Mouse (Mus musculus): ENCODE measurements at regions not wholly inside any gene's neighbourhood (a gene's known extent, or its start where the extent isn't known, plus 50 kb on each side); places are given as distances from the start of the nearest gene placed in this dataset.

DNA sequence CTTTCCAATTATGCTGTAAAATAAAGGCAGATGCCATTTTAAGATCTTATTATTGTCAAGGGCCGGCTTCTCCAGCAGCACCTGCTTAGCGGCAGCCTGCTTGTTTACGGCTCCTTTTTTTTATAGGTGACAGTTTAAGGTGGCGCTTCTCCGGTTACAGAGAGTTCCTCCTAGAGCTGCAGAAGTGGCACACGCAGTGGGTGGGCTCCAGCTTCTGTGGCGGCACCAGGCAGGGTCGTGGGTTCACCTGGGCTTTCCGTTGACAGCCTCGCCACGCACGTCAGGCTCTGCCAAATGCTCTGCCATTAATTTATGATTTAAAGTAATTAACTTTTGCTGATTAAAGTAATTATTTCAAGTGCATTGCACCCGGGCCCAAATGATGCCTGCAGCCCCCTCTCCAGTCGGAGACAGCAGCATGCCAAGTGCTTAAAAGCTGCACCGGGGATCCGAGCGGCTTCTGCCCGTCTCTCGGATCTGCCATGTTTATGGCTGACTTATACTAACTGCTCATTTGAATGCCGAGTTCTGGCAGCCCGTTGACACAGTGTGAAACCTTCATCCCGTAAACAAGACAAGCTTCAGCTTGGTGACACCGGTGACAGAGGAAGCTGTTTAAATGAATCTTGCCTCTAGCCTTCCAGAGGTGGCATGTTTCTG is 291.8 kb upstream of the Mki67 start:
- whole genome bisulfite sequencing, result 32% methylated on average over 23 of the region's 23 CpGs
- Histone ChIP-seq H3K36me3 (replicated peaks; ENCODE audit: control insufficient read depth, insufficient read depth, low read depth, low read length) (no peaks in the 10 kb centered on the region), H3K9ac (replicated peaks; ENCODE audit: low read length) (no peak overlapping the region), H3K4me2 (ENCODE audit: low read depth, low read length) (no peak overlapping the region), H3K4me3 (ENCODE audit: low read depth, low read length) (no peak overlapping the region), H3K4me1 (ENCODE audit: control insufficient read depth, insufficient read depth, low read length) (no peaks in the 10 kb centered on the region; the same call in 1 of the 2 replicates), H3K27ac (replicated peaks; ENCODE audit: low read depth, low read length) (no peak overlapping the region), H3K9me3 (replicated peaks; ENCODE audit: control insufficient read depth, low read length) (no peaks in the 10 kb centered on the region), H3K27me3 (ENCODE audit: control insufficient read depth, insufficient read depth, low read length) (no peaks in the 10 kb centered on the region; the same call in 1 of the 2 replicates)
- ATAC-seq (replicated peaks; ENCODE audit: insufficient number of reproducible peaks, low FRiP score, low TSS enrichment, low read depth) (no peak), DNase-seq (ENCODE audit: low spot score) (no peak)

- Histone ChIP-seq H3K27me3 (ENCODE audit: control insufficient read depth, insufficient read depth, low read length) (no peaks in the 10 kb centered on the region; the same call in 1 of the 2 replicates), H3K36me3 (replicated peaks; ENCODE audit: control insufficient read depth, insufficient read depth, low read depth, low read length) (no peaks in the 10 kb centered on the region), H3K4me2 (ENCODE audit: low read depth, low read length) (no peak overlapping the region), H3K9ac (replicated peaks; ENCODE audit: low read length) (no peak overlapping the region), H3K4me3 (ENCODE audit: low read depth, low read length) (no peak overlapping the region), H3K4me1 (ENCODE audit: control insufficient read depth, insufficient read depth, low read length) (no peaks in the 10 kb centered on the region; the same call in 1 of the 2 replicates), H3K9me3 (replicated peaks; ENCODE audit: control insufficient read depth, low read length) (no peaks in the 10 kb centered on the region), H3K27ac (replicated peaks; ENCODE audit: low read depth, low read length) (no peak overlapping the region)
- no peak for ATAC-seq (replicated peaks; ENCODE audit: insufficient number of reproducible peaks, low FRiP score, low TSS enrichment, low read depth)
- no peak for DNase-seq (ENCODE audit: low spot score)
- 45% methylated on average over 6 of the region's 6 CpGs for WGBS
Measured at GRCm38 (mm10) chr7:136008486-136008885, 292.3 kb upstream of the Mki67 start.

DNA sequence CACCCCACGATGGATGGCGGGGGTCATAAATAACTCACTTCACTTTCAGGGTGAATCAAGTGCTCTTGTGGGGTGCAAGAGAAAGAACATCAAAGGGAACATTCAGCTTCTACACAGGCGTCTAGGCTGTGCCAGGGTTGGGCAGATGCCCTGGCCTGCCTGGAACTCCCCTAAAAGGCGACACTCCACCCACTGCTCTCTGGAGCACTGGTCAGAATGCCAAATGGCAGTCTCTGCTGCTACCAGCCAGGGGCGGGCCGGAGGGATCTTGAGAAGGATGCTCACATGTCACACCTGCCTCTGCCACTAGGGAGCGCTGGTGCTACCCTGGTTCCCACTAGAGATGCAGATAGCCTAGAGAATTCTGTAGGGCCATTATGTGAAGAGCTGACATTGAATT is 293.9 kb upstream of the Mki67 start:
- H3K27me3 ChIP-seq (ENCODE audit: control insufficient read depth, insufficient read depth, low read length), result no peaks in the 10 kb centered on the region; the same call in 1 of the 2 replicates
- 64% methylated on average over 7 of the region's 7 CpGs for WGBS

DNA sequence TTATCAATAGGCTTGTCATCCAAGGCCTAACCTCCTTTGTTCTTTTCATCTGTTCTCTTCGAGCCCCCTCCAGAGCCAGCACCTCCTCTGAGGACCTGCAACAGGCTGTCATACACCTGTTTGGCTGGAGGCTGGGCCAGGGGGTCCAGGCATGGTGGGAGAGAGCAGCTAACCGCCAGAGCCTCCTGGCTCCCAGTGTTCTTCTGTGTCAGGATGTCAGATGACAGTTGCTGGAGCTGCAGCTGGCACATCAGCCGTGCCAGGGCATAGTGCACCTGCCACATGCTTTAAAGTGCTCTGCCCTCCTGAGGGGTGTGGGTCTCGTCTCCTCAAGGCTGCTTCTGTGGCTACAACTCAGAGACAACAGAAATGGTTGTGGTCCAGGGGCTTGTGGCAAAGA is 298.5 kb upstream of the Mki67 start:
- H3K4me2 ChIP-seq (ENCODE audit: low read depth, low read length), result no peak overlapping the region
- no peaks in the 10 kb centered on the region for H3K27me3 ChIP-seq (ENCODE audit: control insufficient read depth, insufficient read depth, low read length)
- no peak overlapping the region for H3K9ac ChIP-seq (replicated peaks; ENCODE audit: low read length)
- H3K9me3 ChIP-seq (replicated peaks; ENCODE audit: control insufficient read depth, low read length), result no peaks in the 10 kb centered on the region
- 52% methylated on average over 4 of the region's 4 CpGs for WGBS
- H3K4me3 ChIP-seq (ENCODE audit: low read depth, low read length), result no peak overlapping the region
- DNase-seq (ENCODE audit: low spot score) (no peak), ATAC-seq (replicated peaks; ENCODE audit: insufficient number of reproducible peaks, low FRiP score, low TSS enrichment, low read depth) (no peak)
- H3K4me1 ChIP-seq (ENCODE audit: control insufficient read depth, insufficient read depth, low read length), result no peaks in the 10 kb centered on the region
- H3K27ac ChIP-seq (replicated peaks; ENCODE audit: low read depth, low read length), result no peak overlapping the region
- H3K36me3 ChIP-seq (replicated peaks; ENCODE audit: control insufficient read depth, insufficient read depth, low read depth, low read length), result no peaks in the 10 kb centered on the region

More for the DNA sequence above, 293.9 kb upstream of the Mki67 start:
- Histone ChIP-seq H3K9ac (replicated peaks; ENCODE audit: low read length) (no peak overlapping the region), H3K4me3 (ENCODE audit: low read depth, low read length) (no peak overlapping the region), H3K4me2 (ENCODE audit: low read depth, low read length) (no peak overlapping the region), H3K27ac (replicated peaks; ENCODE audit: low read depth, low read length) (no peak overlapping the region), H3K36me3 (replicated peaks; ENCODE audit: control insufficient read depth, insufficient read depth, low read depth, low read length) (no peaks in the 10 kb centered on the region), H3K4me1 (ENCODE audit: control insufficient read depth, insufficient read depth, low read length) (no peaks in the 10 kb centered on the region; the same call in 1 of the 2 replicates), H3K9me3 (replicated peaks; ENCODE audit: control insufficient read depth, low read length) (no peaks in the 10 kb centered on the region)
- ATAC-seq (replicated peaks; ENCODE audit: insufficient number of reproducible peaks, low FRiP score, low TSS enrichment, low read depth) (no peak), DNase-seq (ENCODE audit: low spot score) (peak; percentile 40)

DNA sequence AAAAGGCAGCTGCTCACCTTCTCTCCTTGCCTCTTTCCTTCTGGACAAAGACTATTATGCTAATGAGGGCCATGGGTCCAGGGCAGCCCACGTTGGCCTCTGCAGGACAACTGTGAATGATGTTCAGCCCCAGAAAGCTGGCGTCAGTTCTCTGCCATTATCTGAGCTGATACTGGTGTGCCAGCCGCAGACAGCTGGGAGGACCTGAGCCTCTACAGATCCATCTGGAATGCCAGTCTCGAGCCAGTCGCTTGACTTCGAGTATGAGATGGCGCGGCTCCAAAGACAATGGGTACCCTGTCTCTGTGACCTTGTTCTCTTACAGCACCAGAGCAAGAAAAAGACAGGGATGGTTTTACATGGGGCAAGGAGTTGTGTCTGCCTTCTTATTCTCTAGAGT is 300.8 kb upstream of the Mki67 start:
- no peak for ATAC-seq (replicated peaks; ENCODE audit: insufficient number of reproducible peaks, low FRiP score, low TSS enrichment, low read depth)
- H3K4me1 ChIP-seq (ENCODE audit: control insufficient read depth, insufficient read depth, low read length), result no peaks in the 10 kb centered on the region
- no peak overlapping the region for H3K4me3 ChIP-seq (ENCODE audit: low read depth, low read length)
- 75% methylated on average over 8 of the region's 8 CpGs for WGBS
- H3K9me3 ChIP-seq (replicated peaks; ENCODE audit: control insufficient read depth, low read length), result no peaks in the 10 kb centered on the region
- no peak overlapping the region for H3K9ac ChIP-seq (replicated peaks; ENCODE audit: low read length)
- H3K36me3 ChIP-seq (replicated peaks; ENCODE audit: control insufficient read depth, insufficient read depth, low read depth, low read length), result no peaks in the 10 kb centered on the region
- DNase-seq (ENCODE audit: low spot score), result no peak
- H3K4me2 ChIP-seq (ENCODE audit: low read depth, low read length), result no peak overlapping the region
- H3K27ac ChIP-seq (replicated peaks; ENCODE audit: low read depth, low read length), result no peak overlapping the region
- H3K27me3 ChIP-seq (ENCODE audit: control insufficient read depth, insufficient read depth, low read length), result no peaks in the 10 kb centered on the region

GRCm38 (mm10) chr7:136020577-136020976 is 304.4 kb upstream of the Mki67 start:
- H3K4me3 ChIP-seq (ENCODE audit: low read depth, low read length), result no peak overlapping the region
- no peaks in the 10 kb centered on the region for H3K27me3 ChIP-seq (ENCODE audit: control insufficient read depth, insufficient read depth, low read length)
- no peak overlapping the region for H3K9ac ChIP-seq (replicated peaks; ENCODE audit: low read length)
- WGBS, result 74% methylated on average over 7 of the region's 7 CpGs
- no peak overlapping the region for H3K27ac ChIP-seq (replicated peaks; ENCODE audit: low read depth, low read length)
- DNase-seq (ENCODE audit: low spot score), result no peak
- H3K4me2 ChIP-seq (ENCODE audit: low read depth, low read length), result no peak overlapping the region
- no peaks in the 10 kb centered on the region for H3K9me3 ChIP-seq (replicated peaks; ENCODE audit: control insufficient read depth, low read length)
- no peak for ATAC-seq (replicated peaks; ENCODE audit: insufficient number of reproducible peaks, low FRiP score, low TSS enrichment, low read depth)
- no peaks in the 10 kb centered on the region for H3K4me1 ChIP-seq (ENCODE audit: control insufficient read depth, insufficient read depth, low read length)
- no peaks in the 10 kb centered on the region for H3K36me3 ChIP-seq (replicated peaks; ENCODE audit: control insufficient read depth, insufficient read depth, low read depth, low read length)

GRCm38 (mm10) chr7:136021071-136021470 is 304.9 kb upstream of the Mki67 start:
- Histone ChIP-seq H3K27ac (replicated peaks; ENCODE audit: low read depth, low read length) (no peak overlapping the region), H3K4me1 (ENCODE audit: control insufficient read depth, insufficient read depth, low read length) (no peaks in the 10 kb centered on the region), H3K9me3 (replicated peaks; ENCODE audit: control insufficient read depth, low read length) (no peaks in the 10 kb centered on the region), H3K9ac (replicated peaks; ENCODE audit: low read length) (no peak overlapping the region), H3K36me3 (replicated peaks; ENCODE audit: control insufficient read depth, insufficient read depth, low read depth, low read length) (no peaks in the 10 kb centered on the region), H3K4me3 (ENCODE audit: low read depth, low read length) (no peak overlapping the region), H3K4me2 (ENCODE audit: low read depth, low read length) (no peak overlapping the region), H3K27me3 (ENCODE audit: control insufficient read depth, insufficient read depth, low read length) (no peaks in the 10 kb centered on the region)
- ATAC-seq (replicated peaks; ENCODE audit: insufficient number of reproducible peaks, low FRiP score, low TSS enrichment, low read depth) (no peak), DNase-seq (ENCODE audit: low spot score) (no peak)
- 59% methylated on average over 2 of the region's 2 CpGs for WGBS

GRCm38 (mm10) chr7:136022781-136023448 is 306.8 kb upstream of the Mki67 start:
- Histone ChIP-seq H3K27me3 (ENCODE audit: control insufficient read depth, insufficient read depth, low read length) (no peaks in the 10 kb centered on the region), H3K9ac (replicated peaks; ENCODE audit: low read length) (no peak overlapping the region), H3K36me3 (replicated peaks; ENCODE audit: control insufficient read depth, insufficient read depth, low read depth, low read length) (no peaks in the 10 kb centered on the region), H3K4me3 (ENCODE audit: low read depth, low read length) (no peak overlapping the region), H3K27ac (replicated peaks; ENCODE audit: low read depth, low read length) (no peak overlapping the region), H3K4me2 (ENCODE audit: low read depth, low read length) (no peak overlapping the region), H3K4me1 (ENCODE audit: control insufficient read depth, insufficient read depth, low read length) (no peaks in the 10 kb centered on the region), H3K9me3 (replicated peaks; ENCODE audit: control insufficient read depth, low read length) (no peaks in the 10 kb centered on the region)
- 73% methylated on average over 5 of the region's 5 CpGs for WGBS
- 0 out of 2 replicates have a peak, but pooled peaks have one; percentile 52 for ATAC-seq (replicated peaks; ENCODE audit: insufficient number of reproducible peaks, low FRiP score, low TSS enrichment, low read depth)
- no peak for DNase-seq (ENCODE audit: low spot score)

Measured in embryonic facial prominence, embryonic 11.5 days (tissue).